Mouse (Mus musculus): ENCODE results near the gene Ap1g1.
A peak's percentile ranks its signal among the peaks of the same experiment; 100 is the strongest.
"Not testable (repeated sequence)": the region's sequence is repeated elsewhere in the genome, so short reads cannot be mapped to it uniquely, and the experiment has no call there.

Gene Ap1g1

DNA sequence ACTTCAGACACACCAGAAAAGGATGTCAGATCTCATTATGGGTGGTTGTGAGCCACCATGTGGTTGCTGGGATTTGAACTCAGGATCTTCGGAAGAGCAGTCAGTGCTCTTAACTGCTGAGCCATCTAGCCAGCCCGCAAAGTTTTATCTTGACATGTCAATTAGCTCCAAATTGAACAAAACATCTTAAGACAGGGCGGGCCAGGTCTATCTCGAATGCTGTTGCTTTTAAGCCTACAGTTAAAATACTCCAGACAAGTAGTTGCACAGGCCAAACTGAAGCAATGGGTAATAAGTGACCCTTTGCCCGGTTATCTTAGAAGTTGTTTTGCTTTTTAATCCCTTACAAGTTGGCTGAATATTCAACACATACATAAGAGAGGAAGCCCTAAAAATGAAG lies 88.3 kb downstream of the Ap1g1 start:
- no peak for DNase-seq (ENCODE audit: low spot score in 2 of 2)

DNA sequence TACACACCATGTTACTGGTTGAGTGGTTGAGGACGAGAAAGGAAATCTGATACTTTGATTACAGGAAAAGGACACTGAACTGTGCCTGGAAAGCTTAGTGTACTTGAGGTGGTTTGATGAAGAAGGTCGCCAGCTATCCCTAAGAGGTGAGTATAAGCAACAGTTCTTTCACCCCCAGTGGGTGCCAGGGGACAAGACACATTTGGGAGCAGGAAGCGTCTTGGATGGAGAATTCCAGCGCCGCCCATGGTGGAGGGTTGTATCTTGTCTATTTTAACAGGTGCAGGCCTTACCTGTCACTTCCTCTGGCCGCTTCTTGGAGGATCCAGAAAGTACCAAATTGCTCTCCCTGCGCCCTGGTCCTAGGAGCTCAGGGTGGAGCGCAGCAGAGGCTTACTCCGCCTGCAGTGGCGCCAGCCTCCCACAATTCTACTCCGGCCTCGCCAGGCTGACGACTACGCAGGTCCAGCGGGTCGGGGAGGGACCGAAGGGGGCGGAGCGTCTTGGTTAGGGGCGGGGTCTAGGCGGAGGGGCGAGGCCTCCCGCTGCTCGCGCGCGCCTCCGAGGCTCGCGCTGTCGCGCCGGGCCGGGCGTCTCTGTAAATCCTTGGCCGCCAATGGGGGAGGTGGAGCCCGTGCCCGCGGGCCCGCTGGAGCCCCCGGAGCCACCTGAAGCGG lies 89.8 kb downstream of the Ap1g1 start, which contains the start of gene Phlpp2:
Gene Phlpp2 (plus strand): TSS at position 540 of the 677 bp plus-strand sequence.
- DNase-seq (ENCODE audit: low spot score in 2 of 2): peak; percentile 99

DNA sequence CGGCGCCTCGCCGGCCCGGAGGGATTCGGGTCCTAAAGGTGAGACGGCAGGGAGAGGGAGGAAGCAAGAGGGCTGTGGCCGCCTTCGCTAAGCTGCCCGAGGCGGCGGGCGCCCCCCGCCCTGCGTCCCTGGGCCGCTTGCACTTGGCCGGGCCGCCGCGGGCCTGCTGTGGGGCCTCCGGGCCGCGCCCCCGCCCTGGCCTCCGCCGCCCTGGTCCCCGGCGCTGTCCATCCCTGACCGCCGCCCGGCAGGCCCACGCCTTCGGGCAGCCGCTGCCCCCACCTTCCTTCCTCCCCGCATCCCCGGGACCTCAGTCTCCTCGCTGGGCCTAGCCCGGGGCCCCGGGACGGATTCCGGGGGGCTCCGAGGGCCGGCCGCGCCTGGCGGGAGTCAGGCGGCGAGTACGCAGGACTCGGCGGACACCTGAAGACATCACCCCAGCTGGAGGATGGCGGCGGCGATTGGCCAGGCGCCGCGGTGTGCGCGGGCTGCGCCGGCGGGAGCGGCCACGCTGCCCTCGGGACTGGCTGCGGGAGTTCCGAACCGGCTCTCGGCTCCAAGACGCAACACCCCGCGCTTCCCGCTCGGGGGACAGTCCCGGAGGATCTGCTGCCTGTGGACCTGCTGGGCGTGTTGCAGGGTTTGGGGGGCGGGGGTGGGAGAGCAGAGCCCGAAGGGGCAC lies 90.5 kb downstream of the Ap1g1 start:
- DNase-seq (ENCODE audit: low spot score in 2 of 2): peak in 1 of 2 experiments; percentile 33

DNA sequence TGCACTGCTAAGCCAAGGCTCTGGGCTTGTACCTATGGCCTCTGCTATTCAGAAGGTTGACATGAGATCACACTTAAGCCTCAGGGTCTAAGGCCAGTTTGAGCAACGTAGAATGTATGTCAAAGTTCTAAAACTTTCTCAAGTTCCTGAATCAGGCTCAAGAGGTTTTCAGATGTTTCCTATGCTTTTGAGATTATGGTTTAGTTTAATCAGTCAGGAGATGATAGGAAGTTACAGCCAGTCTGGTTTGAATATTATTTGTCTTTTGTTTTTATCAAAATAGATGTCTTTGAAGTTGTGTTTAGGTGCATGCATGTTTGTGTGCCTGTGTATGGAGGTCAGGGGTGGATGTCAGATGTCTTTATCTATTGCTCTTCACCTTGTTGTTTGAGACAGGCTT lies 92.7 kb downstream of the Ap1g1 start:
- DNase-seq (ENCODE audit: low spot score in 2 of 2): no peak

DNA sequence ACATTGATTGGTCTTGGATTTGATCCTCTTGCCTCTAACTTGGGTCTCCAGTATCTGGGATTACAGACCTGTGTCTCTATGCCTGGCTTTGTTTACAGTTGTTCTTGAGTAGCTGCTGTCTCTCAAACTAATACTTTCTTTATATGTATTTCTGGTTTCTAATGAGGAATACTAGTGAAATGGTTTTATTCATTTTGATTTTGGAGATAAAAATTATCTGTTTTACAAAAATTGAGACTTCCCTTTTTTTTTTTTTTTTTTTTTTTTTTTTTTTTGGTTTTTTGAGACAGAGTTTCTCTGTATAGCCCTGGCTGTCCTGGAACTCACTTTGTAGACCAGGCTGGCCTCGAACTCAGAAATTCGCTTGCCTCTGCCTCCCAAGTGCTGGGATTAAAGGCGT lies 95.4 kb downstream of the Ap1g1 start:
- DNase-seq (ENCODE audit: low spot score in 2 of 2): not testable (repeated sequence)

DNA sequence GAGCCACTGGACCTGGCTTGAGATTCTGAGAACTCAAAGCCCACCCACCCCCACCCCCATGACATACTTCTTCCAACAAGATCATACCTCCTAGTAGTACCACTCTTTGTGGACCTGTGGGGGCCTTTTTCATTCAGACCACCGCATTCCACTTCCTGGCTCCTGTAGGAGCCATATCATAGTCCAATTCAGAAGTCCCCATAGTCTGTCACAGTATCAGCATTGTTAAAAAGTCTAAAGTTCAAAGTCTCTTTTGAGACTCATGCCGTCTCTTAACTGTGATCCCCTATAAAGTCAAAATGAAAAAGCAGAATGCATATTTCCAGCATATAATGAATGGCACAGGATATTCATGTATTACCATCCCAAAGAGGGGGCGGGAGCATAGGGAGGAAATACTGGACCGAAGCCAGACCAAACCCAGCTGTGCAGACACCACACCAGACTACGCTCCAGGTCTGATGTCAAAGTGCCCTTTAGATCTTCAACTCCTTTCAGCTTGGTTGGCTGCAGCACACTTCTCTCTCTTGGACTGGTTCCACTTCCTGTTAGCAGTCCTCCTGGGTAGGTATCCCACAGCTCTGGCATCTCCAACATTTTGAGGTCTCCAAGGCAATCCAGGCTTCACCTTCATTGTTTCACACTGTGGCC lies 101.8 kb downstream of the Ap1g1 start:
- no peak for DNase-seq (ENCODE audit: low spot score in 2 of 2)

DNA sequence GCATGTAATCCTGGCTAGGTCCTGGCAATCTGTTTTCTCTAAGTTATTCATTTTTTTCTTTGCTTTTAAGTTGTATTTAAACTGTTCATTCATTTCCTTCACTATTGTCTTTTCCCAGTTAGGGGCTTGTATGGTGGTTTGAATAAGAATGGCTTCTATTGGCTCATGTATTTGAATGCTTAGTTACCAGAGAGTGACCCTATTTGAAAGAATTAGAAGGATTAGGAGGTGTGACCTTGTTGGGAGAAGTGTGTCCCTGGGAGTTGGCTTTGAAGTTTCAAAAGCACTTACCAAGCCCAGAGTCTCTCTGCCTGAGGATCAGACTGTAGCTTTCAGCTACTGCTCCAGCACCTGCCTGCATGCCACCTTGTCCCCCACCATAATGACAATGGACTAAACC lies 106.9 kb downstream of the Ap1g1 start:
- no peak for DNase-seq (ENCODE audit: low spot score in 2 of 2)

DNA sequence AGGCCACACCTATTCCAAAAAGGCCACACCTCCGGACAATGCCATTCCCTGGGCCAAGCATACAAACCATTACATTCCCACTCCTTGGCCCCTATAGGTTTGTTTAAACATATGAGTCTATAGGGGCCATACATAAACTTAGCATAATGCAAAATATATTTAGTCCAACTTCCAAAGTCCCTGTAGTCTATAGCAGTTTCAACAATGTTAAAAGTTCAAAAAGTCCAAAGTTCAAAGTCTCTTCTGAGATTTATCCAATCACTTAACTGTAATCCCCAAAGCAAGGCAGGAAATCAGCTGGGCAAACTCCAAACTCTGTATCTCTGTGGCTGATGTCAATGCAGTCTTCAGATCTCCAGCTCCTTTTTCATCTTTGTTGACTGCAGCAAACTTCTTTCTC lies 110.9 kb downstream of the Ap1g1 start:
- DNase-seq (ENCODE audit: low spot score in 2 of 2): no peak

DNA sequence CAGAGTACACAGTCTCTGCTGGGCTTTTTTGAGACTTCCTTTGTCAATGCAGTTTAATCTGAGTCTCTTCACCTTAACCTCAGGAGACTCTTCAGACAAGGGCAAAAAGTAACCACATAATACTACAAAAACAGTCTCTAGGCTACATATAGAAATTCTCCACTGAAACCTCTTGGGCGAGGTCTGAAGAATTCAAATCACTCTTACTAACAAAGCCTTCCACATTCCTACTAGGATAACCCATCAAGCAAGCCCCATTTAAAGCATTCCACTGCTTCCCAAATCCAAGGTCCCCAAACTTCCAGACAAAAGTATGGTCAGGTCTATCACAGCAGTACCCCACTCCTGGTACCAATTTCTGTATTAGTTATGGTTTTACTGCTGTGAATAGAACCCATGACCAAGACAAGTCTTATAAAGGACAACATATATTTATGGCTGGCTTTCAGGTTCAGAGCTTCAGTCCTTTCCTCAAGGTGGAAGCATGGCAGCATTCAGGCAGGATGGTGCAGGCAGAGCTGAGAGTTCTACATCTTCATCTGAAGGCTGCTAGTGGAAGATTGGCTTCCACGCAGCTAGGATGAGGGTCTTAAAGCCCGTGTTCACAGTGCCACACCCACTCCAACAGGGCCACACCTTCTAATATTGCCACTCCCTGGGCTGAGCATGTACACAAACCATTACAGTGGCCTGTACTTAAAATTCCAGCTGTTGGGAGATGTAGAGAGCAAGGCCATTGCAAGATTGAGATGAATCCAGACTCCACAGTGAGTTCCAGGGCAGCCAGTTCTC lies 112.6 kb downstream of the Ap1g1 start:
- DNase-seq (ENCODE audit: low spot score in 2 of 2): no peak

DNA sequence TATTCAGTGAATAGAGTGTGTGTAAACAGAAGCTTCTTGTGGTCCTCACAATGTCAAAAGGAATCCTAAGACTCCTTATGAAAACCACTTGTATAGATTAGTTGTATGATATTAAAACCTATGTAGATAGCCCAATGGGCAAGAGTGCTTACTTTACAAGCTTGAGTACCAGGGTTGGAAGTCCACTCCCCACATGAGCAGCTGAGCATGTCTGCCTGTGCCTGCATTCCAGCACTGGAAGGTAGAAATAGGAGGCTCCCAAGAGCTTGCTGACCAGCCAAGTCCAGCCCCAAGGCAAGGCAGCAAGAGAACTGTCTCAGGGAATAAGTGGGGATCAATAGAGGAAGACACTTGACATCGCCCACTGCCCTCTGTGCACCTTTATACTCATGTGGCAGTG lies 116.3 kb downstream of the Ap1g1 start:
- DNase-seq (ENCODE audit: low spot score in 2 of 2): no peak

DNA sequence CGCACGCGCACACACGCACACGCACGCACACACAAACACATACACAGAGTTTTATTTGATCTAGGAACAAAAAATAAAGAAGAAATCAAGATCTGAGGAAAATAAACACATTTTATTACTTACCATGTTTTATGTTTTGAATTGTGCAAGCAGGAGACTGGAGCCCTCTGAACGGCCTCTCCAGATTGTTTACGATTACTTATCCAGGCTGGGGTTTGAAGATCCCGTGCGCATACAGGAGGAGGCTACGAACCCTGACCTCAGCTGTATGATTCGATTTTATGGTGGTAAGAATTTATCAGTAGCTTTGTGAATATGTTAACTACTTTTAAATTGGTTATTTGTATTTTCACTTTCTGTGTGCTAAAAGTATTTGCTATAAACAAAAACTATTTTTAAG lies 117.0 kb downstream of the Ap1g1 start:
- no peak for DNase-seq (ENCODE audit: low spot score in 2 of 2)

DNA sequence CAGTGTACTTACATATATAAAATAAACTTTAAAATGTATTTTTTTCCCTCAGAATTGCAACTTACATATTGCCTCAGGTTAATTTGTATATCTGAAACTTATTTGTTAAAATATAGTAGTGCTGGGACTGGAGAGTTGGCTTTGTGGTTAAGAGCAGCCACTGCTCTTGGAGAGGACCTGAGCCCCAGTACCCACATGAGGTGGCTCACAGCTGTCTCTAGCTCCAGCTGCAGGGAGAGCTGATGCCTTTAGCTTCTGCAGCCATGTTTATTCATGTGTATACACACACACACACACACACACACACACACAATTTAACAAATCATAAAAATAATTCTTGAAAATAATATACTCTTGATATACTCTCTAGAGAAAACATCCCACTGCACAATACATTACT lies 124.0 kb downstream of the Ap1g1 start:
- no peak for DNase-seq (ENCODE audit: low spot score in 2 of 2)

DNA sequence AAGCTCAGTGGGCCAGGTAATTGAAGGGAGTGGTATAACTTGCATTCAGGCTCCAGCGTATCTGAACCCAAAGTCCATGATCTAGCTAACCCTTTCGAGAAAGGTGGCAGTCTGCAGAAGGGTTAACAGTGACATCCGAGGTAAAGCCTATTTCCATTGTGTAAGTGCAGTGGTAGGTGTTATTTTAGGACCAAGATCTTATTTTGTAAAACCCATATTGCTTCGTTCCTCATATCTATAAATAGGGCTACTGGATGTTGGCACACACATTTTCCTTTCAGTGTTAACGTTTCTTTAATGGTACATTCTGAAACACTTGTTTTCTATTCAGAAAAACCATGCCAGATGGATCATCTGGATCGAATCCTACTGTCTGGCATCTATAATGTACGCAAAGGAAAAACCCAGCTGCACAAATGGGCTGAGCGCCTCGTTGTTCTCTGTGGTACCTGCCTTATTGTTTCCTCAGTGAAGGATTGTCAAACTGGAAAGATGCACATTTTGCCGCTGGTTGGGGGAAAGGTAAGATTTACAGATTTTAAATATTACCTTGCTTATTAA lies 125.6 kb downstream of the Ap1g1 start:
- no peak for DNase-seq (ENCODE audit: low spot score in 2 of 2)

DNA sequence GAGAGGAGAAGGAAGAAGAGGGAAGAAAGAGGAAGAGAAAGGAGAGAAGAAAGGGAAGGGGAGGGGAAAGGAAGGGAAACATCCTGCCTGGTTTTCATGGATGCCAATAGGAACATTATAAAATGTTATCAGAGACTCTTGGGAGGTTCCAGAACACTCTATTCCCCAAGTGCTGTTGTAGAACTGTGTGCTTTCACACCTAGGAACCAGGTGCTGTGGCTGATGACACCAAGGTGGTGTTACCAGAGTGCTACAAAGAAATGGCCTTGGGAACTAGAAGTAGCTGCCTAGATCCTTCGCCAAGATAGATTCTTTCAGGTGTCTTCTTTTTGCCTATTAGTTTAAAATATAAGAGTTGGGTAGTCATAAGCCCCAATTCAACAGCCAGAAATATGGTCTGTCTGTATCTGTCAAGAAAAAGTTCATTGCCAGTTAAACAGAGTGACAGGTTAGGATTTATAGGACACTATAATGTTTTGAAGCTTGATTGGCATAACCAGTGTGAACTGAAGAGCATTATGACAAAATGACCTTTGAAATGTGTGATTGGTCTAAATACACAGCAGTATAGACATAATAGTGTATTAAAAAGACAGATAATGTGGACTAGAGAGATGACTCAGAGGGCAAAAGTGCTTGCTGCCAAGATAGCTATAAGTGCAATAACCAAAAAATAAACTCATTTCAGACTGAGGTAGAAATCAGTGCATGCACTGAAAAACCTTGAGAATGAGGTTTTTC lies 126.7 kb downstream of the Ap1g1 start:
- no peak for DNase-seq (ENCODE audit: low spot score in 2 of 2)

DNA sequence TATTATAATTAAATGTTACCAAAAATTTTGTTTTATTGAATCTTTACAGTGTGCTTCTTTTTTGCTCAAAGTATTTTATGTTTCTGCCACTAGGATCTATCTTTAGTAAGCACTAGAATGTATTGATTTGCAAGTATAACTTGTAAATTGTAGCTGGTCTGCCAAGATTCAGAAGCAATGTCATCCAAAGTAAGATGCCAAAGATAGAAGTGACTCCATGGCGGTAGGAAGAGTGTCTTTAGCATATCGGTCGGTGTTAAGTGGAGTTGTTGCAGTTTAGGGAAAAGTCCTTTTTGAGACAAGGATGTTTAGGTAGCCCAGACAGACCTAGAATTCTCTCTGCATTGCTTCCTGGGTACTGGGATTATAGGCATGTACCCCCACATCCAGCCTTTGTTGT lies 128.6 kb downstream of the Ap1g1 start:
- DNase-seq (ENCODE audit: low spot score in 2 of 2): no peak

DNA sequence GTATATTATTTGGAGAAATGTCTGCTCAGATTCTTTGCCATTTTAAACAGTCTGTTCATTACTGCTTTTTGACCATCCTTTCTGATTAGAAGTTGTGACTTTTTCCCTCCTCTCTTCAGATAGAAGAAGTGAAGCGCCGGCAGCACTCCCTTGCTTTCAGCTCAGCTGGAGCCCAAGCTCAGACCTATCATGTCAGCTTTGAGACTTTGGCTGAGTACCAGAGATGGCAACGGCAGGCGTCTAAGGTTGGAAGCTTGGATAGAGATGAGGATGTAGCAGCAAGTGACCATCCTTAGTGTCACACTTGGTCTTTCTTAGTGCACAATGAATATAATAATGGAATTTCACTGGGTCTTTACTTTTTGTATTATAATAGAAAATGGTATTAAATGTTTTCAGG lies 129.0 kb downstream of the Ap1g1 start:
- DNase-seq (ENCODE audit: low spot score in 2 of 2): no peak
